Mouse (Mus musculus) embryonic stem cell, embryonic (primary cell): Measurements from ENCODE around the gene Olfr1034.
"Not testable (repeated sequence)": the region's sequence is repeated elsewhere in the genome, so short reads cannot be mapped to it uniquely, and the experiment has no call there.

Experiments
- CTCF ChIA-PET, 4 experiments: fragments of 300-600 bp in 2 of 4; fragments of 350-600 bp in 2 of 4; sonication (Branson Sonifier 250); formaldehyde crosslinking; loops; one replicate each; lab custom pipeline; 2022; ENCODE audit warnings: inconsistent platforms in 2 of 4; lab: Charles Lee
- POLR2A ChIA-PET, 4 experiments: fragments of 300-600 bp in 2 of 4; fragments of 350-600 bp in 2 of 4; sonication (Branson Sonifier 250); formaldehyde crosslinking; loops; one replicate each; lab custom pipeline; 2022; ENCODE audit warnings: antibody characterized with exemption in 4 of 4, inconsistent platforms in 1 of 4; lab: Charles Lee

Gene Olfr1034

DNA sequence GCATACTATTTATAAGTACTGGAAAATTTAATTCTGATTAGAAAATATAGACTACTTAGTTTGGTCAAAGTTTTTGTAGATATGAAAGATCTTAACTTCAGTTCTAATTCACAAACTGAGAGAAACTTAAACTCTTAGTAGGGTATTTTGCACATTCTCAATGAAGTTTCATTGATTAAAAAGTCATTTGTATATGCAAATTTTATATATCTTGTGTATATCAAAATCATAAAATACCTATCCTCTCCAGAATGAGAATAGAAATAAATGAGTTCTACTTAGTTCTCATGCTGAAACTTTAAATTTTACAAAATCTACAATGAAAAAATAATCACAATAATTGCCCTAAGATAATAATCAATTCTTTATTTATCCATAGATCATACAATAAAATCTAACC, at the start of gene Olfr1034:
Gene Olfr1034 (plus strand): TSS at position 301 of the 400 bp plus-strand sequence.
- ChIA-PET POLR2A (no interaction called here), CTCF (no interaction called here)

GRCm38 (mm10) chr2:86005240-86005639, 40.4 kb upstream of the Olfr1034 start, which contains the start of gene Olfr1032:
Gene Olfr1032 (plus strand): TSS chr2:86005540.
- POLR2A ChIA-PET, result no interaction called here
- CTCF ChIA-PET, result interaction anchor here in 1 of 4 experiments (0.6 kb wide), 1 partner anchor 680 kb away, joined by 3 read pairs; no protein-coding TSS in a partner anchor

GRCm38 (mm10) chr2:86020406-86020805, 25.3 kb upstream of the Olfr1034 start, which contains the start of gene Olfr1033:
Gene Olfr1033 (plus strand): TSS chr2:86020633.
- POLR2A ChIA-PET, result not testable (repeated sequence)

GRCm38 (mm10) chr2:86021518-86021917, 24.1 kb upstream of the Olfr1034 start:
- CTCF ChIA-PET, POLR2A ChIA-PET: not testable (repeated sequence)

More at GRCm38 (mm10) chr2:86020406-86020805, 25.3 kb upstream of the Olfr1034 start, which contains the start of gene Olfr1033:
- CTCF ChIA-PET, result not testable (repeated sequence)

- CTCF ChIA-PET, result not testable (repeated sequence)
These were observed 5.1 kb downstream of the Olfr1034 start for GRCm38 (mm10) chr2:86050777-86051176.

GRCm38 (mm10) chr2:86063766-86064165, 18.1 kb downstream of the Olfr1034 start:
- POLR2A ChIA-PET, CTCF ChIA-PET: not testable (repeated sequence)

More at GRCm38 (mm10) chr2:86050777-86051176, 5.1 kb downstream of the Olfr1034 start:
- POLR2A ChIA-PET, result not testable (repeated sequence)

GRCm38 (mm10) chr2:86070189-86070588, 24.5 kb downstream of the Olfr1034 start:
- POLR2A ChIA-PET, result no interaction called here
- CTCF ChIA-PET, result no interaction called here

DNA sequence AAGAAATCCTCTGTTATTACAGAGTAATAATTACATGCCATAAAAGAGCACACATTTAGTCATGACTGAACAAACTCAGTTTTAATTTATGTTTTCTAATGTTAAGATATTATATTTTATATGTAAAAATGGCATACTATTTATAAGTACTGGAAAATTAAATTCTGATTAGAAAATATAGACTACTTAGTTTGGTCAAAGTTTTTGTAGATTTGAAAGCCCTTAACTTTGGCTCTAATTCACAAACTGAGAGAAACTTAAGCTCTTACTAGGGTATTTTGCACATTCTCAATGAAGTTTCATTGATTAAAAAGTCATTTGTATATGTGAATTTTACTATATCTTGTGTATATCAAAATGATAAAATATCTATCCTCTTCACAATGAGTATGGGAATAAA, 28.0 kb downstream of the Olfr1034 start, which contains the start of gene Olfr1036:
Gene Olfr1036 (plus strand): TSS at position 301 of the 400 bp plus-strand sequence.
- CTCF ChIA-PET, POLR2A ChIA-PET: not testable (repeated sequence)

- POLR2A ChIA-PET, CTCF ChIA-PET: not testable (repeated sequence)
These were observed 34.8 kb downstream of the Olfr1034 start for GRCm38 (mm10) chr2:86080478-86080877.

DNA sequence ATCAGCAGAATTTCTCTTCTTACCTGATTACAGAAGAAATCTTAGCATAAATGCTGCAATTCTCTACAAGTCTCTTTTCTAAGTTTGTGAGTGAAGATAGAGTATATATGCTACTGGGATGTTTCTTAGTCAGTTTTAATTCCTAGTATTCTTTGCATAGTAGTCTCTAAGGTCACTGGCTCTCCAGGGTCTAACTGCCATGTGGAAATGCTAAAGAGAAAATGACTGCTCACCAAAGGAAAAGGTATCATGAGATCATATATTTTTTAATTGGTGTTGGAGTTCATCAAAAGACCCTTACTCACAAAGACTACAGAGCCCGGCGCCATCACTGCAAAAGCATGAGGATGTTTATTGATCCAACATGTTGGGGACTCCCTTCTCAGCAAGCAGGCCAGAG, 41.6 kb downstream of the Olfr1034 start, which contains the start of gene Olfr1037:
Gene Olfr1037 (minus strand): TSS at position 101 of the 400 bp plus-strand sequence.
- ChIA-PET POLR2A (no interaction called here), CTCF (no interaction called here)
